Mouse (Mus musculus) embryonic facial prominence, embryonic 14.5 days (tissue): ENCODE results near the gene Mtss1l. TPM values are rescaled to one million over a fixed set of nuclear protein-coding genes. Genes with fewer than 3 reads are reported as not detected.

ENCODE experiments used
- ATAC-seq: fragments of 200-750 bp; cut with Nextera tagmentation; 2 replicates; pipeline ENCODE4 v1.8.0; 2017; ENCODE audit warnings: low read depth, moderate number of reproducible peaks, moderate TSS enrichment
- DNase-seq: peaks from one replicate; pipeline ENCODE4 v3.0.0-alpha.2; 2015; ENCODE audit warnings: low spot score
- H3K27ac ChIP-seq: fragments of 300-500 bp; sonication (generic); replicated peaks from 2 replicates; pipeline ENCODE4 v1.5.1; 2014; ENCODE audit warnings: low read depth, mild to moderate bottlenecking, low read length, moderate library complexity
- H3K27me3 ChIP-seq: fragments of 300-500 bp; sonication (generic); replicated peaks from 2 replicates; pipeline ENCODE4 v1.6.1; 2014; ENCODE audit warnings: low read length; ENCODE audit not compliant: control insufficient read depth, insufficient read depth
- H3K36me3 ChIP-seq: fragments of 300-500 bp; sonication (generic); 2 replicates; pipeline ENCODE4 v1.6.1; 2014; ENCODE audit warnings: low read length, mixed read lengths; ENCODE audit not compliant: control insufficient read depth, insufficient read depth
- H3K4me1 ChIP-seq: fragments of 300-500 bp; sonication (generic); 2 replicates; pipeline ENCODE4 v1.6.1; 2014; ENCODE audit warnings: antibody characterized with exemption, low read length; ENCODE audit not compliant: control insufficient read depth, insufficient read depth
- H3K4me2 ChIP-seq: fragments of 300-500 bp; sonication (generic); 2 replicates; pipeline ENCODE4 v1.6.1; 2014; ENCODE audit warnings: low read depth, mild to moderate bottlenecking, low read length, moderate library complexity, mixed read lengths
- H3K4me3 ChIP-seq: fragments of 300-500 bp; sonication (generic); 2 replicates; pipeline ENCODE4 v1.5.1; 2014; ENCODE audit warnings: low read depth, mild to moderate bottlenecking, low read length
- H3K9ac ChIP-seq: fragments of 300-500 bp; sonication (generic); 2 replicates; pipeline ENCODE4 v1.6.1; 2014; ENCODE audit warnings: low read depth, mild to moderate bottlenecking, low read length, moderate library complexity, mixed read lengths
- H3K9me3 ChIP-seq: fragments of 300-500 bp; sonication (generic); 2 replicates; pipeline ENCODE4 v1.6.1; 2016; ENCODE audit warnings: low read length; ENCODE audit not compliant: control insufficient read depth
- WGBS: fragments of 180-500 bp; shearing (Covaris S2); extraction: QIAGEN DNeasy Blood & Tissue Kit; methylation state at CpG from one replicate; pipeline ENCODE4 v1.1.7; 2014; 5-methylcytosine and 5-hydroxymethylcytosine counted together
- polyA plus RNA-seq: library from polyadenylated mRNA; unstranded; fragments of >200 nt; fragmentation: Nextera tagmentation; extraction: Ambion mirVana; gene quantifications from 2 replicates; pipeline ENCODE4 v1.2.1, GENCODE M21; 2014

Gene Mtss1l
- polyA plus RNA-seq, 1 experiment from 2014 or later, result 13.8 TPM

DNA sequence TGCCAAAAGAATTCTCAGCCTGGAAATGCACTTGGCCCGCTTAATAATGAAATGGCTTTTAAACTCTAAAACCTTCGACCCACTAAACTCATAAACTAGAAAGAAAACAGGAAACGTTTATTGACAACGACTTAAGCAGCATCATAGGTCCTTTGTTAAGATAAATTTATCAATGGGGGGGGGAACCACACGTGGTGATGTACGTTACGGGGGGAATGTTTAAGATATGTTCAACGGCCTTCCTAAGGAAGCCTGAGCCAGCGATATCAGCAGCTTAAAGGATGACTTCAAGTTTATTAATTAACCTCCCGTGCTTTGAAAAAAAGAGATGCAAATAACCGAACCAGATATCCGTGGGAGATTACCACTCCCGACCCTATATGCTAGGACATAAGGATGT is 29.0 kb downstream of the Mtss1l start:
- 48% methylated on average over 13 of the region's 13 CpGs for WGBS

DNA sequence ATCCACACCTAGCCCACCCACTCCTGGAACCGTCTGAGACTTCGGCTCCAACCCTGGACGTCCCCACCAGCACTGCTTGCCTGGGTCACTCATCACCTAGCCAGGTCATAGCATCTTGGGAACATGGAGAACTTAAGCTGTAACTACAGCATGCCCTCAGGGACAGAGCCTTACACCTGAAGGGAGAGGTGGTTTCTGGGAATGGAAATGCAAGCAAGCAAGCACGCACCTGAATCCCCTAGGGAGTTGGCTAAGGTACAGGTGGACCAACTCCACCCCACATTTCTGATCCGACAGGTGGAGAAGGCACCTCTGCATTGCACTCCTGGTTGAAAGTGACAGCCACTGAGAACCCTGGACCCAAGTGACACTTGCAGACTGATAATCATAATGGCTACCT is 30.2 kb downstream of the Mtss1l start:
- ATAC-seq, result no peak

More for the DNA sequence above, 29.0 kb downstream of the Mtss1l start:
- no peaks in the 10 kb centered on the region for H3K36me3 ChIP-seq
- H3K4me1 ChIP-seq, result peaks cover 6% of the 10 kb centered on the region; the same call in 1 of the 2 replicates
- no peak overlapping the region for H3K4me3 ChIP-seq
- ATAC-seq, result no peak
- DNase-seq, result no peak
- no peaks in the 10 kb centered on the region for H3K9me3 ChIP-seq
- no peak overlapping the region for H3K27ac ChIP-seq
- no peak overlapping the region for H3K4me2 ChIP-seq
- H3K9ac ChIP-seq, result no peak overlapping the region
- H3K27me3 ChIP-seq, result no peaks in the 10 kb centered on the region

DNA sequence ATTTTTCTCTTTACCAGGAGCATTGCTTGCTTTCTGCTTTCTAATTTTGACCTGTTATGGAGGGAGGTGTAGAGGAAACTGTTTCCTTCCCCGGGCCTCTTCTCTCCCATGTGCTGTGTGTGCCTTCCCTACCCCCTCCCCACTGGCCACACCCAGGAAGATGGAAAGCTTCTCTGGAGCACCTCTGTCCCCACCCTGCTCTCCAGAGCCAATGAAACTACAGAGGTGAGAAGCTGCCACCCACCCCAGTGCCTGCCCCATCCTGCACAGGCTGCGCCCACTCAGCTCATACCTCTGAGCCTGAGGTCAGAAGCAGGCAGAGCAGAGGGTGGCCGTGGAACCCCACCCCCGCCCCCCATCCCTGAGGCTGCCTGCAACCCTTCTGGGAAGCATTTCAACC is 33.4 kb downstream of the Mtss1l start:
- Histone ChIP-seq H3K36me3 (no peaks in the 10 kb centered on the region), H3K27ac (no peak overlapping the region), H3K9me3 (no peaks in the 10 kb centered on the region), H3K4me2 (no peak overlapping the region), H3K27me3 (no peaks in the 10 kb centered on the region), H3K9ac (0 out of 2 replicates have a peak overlapping the region, but pooled peaks have one; percentile 19), H3K4me3 (no peak overlapping the region), H3K4me1 (peaks cover 7% of the 10 kb centered on the region; the same call in 1 of the 2 replicates)
- ATAC-seq, result peak; percentile 68
- peak; percentile 39 for DNase-seq
- WGBS, result 49% methylated on average over 4 of the region's 4 CpGs

More for the DNA sequence above, 30.2 kb downstream of the Mtss1l start:
- no peaks in the 10 kb centered on the region for H3K36me3 ChIP-seq
- no peaks in the 10 kb centered on the region for H3K27me3 ChIP-seq
- no peaks in the 10 kb centered on the region for H3K9me3 ChIP-seq
- WGBS, result 68% methylated on average over 5 of the region's 5 CpGs
- H3K4me3 ChIP-seq, result no peak overlapping the region
- peaks cover 7% of the 10 kb centered on the region; the same call in 1 of the 2 replicates for H3K4me1 ChIP-seq
- H3K27ac ChIP-seq, result no peak overlapping the region
- DNase-seq, result peak; percentile 46
- no peak overlapping the region for H3K9ac ChIP-seq
- no peak overlapping the region for H3K4me2 ChIP-seq

DNA sequence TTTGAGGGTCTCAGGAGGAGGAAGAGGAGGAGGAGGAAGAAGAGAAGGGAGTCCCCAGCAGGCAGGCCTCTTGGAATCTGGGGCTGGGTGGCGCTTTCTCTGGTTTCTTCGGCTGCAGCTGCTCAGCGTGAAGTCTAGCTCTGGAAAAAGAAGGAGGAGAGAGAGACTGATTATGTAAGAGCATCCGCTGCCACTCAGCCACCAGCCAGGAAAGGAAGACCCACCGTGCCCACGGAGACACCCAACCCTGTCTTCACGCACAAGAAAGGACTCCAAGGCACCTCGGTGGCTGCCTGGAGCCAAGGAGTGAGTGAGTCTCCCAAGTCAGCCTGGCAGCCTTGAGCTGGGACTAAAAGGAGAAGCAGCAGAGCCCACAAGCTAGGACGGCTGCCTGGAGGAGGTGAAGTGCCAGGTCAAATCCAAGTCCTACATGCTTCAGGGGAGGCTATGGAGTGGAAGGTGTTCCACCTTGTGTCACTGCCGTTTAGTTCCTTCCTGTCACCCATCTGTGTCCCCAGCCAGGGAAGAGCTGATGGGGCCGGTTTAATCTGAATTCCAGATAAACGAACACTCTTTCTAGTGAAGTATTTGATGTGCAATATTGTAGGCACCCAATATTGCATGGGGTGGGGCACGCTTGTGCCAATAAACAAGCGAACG is 34.4 kb downstream of the Mtss1l start:
- peaks cover 7% of the 10 kb centered on the region; the same call in 1 of the 2 replicates for H3K4me1 ChIP-seq
- ATAC-seq, result no peak
- 50% methylated on average over 15 of the region's 15 CpGs for WGBS

DNA sequence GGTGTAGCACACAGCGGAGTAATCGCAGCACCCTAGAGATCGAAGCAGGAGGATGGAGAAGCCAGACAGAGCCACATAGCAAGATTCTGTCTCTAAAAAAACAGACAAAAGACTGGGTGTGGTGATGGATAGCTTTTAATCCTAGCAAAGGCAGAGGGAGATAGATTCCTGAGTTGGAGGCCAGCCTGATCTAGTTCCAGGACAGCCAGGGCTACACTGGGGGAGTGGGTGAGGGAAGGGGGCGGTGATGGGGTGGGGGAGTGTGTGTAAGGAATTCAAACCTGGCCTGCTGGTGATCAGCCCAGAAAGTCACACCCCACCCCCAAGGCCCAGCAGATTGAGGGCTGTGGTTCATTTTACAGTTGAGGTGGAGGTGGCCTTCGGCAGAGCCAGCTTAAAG is 34.9 kb downstream of the Mtss1l start:
- Histone ChIP-seq H3K9me3 (no peaks in the 10 kb centered on the region), H3K36me3 (no peaks in the 10 kb centered on the region), H3K9ac (no peak overlapping the region), H3K4me1 (peaks cover 7% of the 10 kb centered on the region; the same call in 1 of the 2 replicates), H3K27me3 (no peaks in the 10 kb centered on the region), H3K4me2 (no peak overlapping the region), H3K4me3 (no peak overlapping the region), H3K27ac (no peak overlapping the region)
- WGBS, result 82% methylated on average over 5 of the region's 5 CpGs
- DNase-seq (no peak), ATAC-seq (no peak)

More for the DNA sequence above, 34.4 kb downstream of the Mtss1l start:
- no peak overlapping the region for H3K27ac ChIP-seq
- peak overlapping the region; percentile 19; the same call in 1 of the 2 replicates for H3K9ac ChIP-seq
- H3K27me3 ChIP-seq, result no peaks in the 10 kb centered on the region
- H3K4me2 ChIP-seq, result no peak overlapping the region
- no peak overlapping the region for H3K4me3 ChIP-seq
- DNase-seq, result no peak
- H3K9me3 ChIP-seq, result no peaks in the 10 kb centered on the region
- no peaks in the 10 kb centered on the region for H3K36me3 ChIP-seq

DNA sequence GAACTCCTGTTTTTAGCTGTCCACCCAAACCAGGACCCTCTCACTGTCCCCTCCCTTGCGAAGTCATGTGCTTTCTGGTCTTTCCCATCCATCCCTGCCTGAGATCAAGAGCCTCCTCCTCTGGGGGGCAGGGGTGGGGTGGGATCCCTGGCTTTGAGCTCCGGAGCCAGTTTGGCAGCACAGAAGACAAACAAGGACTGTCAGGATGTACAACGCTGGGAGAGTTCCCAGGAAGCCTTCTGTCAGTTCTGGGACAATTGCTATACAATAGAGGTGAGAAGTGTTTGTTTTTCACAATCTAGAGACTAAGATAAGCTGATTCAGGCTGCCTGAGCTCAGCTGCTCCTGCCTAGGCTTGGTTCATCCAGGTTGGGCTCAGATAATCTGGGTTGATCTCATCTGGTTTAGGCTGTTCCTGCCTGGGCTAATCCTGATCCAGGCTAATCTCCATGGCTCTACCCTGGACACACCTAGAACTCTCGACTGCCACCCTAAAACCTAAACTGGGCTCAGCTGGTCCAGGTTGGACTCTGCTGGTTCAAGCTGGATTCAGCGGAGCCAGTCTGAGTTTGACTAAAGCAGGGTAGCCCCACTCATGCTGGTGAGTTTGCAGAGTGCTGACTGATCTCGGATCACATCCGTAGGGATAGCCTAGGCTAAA is 39.1 kb downstream of the Mtss1l start:
- Histone ChIP-seq H3K36me3 (no peaks in the 10 kb centered on the region), H3K27ac (0 out of 2 replicates have a peak overlapping the region, but pooled peaks have one; percentile 28), H3K4me3 (no peak overlapping the region), H3K9ac (no peak overlapping the region), H3K4me1 (no peaks in the 10 kb centered on the region), H3K9me3 (no peaks in the 10 kb centered on the region), H3K4me2 (no peak overlapping the region), H3K27me3 (no peaks in the 10 kb centered on the region)
- DNase-seq, result no peak
- ATAC-seq, result no peak
- 71% methylated on average over 7 of the region's 7 CpGs for WGBS

DNA sequence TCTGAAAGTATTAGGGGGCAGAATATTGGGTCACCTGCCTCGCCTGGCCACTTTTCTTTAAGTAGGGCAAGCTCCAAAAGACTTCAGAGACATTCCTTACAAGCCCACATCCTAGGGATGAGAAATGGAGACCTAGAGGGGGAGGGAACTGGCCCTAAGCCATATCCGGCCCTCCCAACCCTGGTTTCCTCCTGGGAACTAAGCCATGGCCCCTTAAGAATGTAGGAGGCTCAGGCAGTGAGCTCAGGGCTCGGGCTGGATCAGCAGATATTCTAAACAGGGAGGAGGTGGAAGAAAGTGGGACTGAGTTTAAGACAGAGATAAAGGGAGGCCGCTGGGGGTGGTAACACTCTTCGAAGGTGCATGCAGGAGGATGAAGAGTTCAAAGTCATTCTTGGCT is 39.9 kb downstream of the Mtss1l start:
- Histone ChIP-seq H3K9me3 (no peaks in the 10 kb centered on the region), H3K4me1 (no peaks in the 10 kb centered on the region), H3K9ac (no peak overlapping the region), H3K4me2 (no peak overlapping the region), H3K36me3 (no peaks in the 10 kb centered on the region), H3K4me3 (no peak overlapping the region), H3K27me3 (no peaks in the 10 kb centered on the region), H3K27ac (no peak overlapping the region)
- DNase-seq (peak; percentile 49), ATAC-seq (peak; percentile 47; the same call in 1 of the 2 replicates)
- 33% methylated on average over 5 of the region's 5 CpGs for WGBS

DNA sequence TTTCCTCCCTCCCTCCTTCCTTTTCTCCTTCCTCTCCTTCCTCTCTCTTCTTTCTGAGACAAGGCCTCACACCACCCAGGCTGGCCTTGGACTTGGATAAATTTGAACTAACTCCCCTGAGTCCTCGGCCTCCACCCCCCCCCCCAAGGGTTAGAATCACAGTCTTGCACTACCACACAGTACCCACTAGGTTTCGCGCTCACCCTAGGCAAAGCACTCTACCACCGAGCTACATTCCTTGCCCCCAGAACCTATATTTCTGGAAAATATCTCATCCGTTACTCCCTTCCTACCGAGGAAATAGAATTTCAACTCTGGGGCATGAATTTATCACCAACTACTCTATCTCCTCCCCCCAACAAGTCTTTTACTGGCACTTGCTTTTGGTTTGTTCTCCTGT is 40.7 kb downstream of the Mtss1l start:
- no peak overlapping the region for H3K4me2 ChIP-seq
- 54% methylated on average over 6 of the region's 6 CpGs for WGBS
- no peak overlapping the region for H3K9ac ChIP-seq
- ATAC-seq (no peak), DNase-seq (no peak)
- H3K27ac ChIP-seq, result no peak overlapping the region
- no peaks in the 10 kb centered on the region for H3K36me3 ChIP-seq
- no peak overlapping the region for H3K4me3 ChIP-seq
- H3K4me1 ChIP-seq, result no peaks in the 10 kb centered on the region
- H3K9me3 ChIP-seq, result no peaks in the 10 kb centered on the region
- H3K27me3 ChIP-seq, result no peaks in the 10 kb centered on the region
